Mouse (Mus musculus) c-Kit-positive CD71-positive TER-119-positive erythroid progenitor cells, embryonic 14.5 days (primary cell): ENCODE data around the gene Cttnbp2nl.

Source experiments
- DNase-seq: peaks from one replicate; pipeline ENCODE4 v3.0.0-alpha.2; 2013; ENCODE audit warnings: low spot score

The Cttnbp2nl gene

GRCm38 (mm10) chr3:105058627-105059513 is 5.9 kb upstream of the Cttnbp2nl start:
- peak; percentile 50 for DNase-seq

- no peak for DNase-seq
Observed at GRCm38 (mm10) chr3:105055666-105056065, 2.7 kb upstream of the Cttnbp2nl start.

- no peak for DNase-seq
Observed at GRCm38 (mm10) chr3:105054952-105055351, 2.0 kb upstream of the Cttnbp2nl start.

- DNase-seq = no peak
Observed at GRCm38 (mm10) chr3:105053698-105054001, 704 bp upstream of the Cttnbp2nl start.

GRCm38 (mm10) chr3:105052171-105052936 is 592 bp downstream of the Cttnbp2nl start:
- DNase-seq = no peak

- no peak for DNase-seq
Observed at GRCm38 (mm10) chr3:105051103-105051502, 1.8 kb downstream of the Cttnbp2nl start.

GRCm38 (mm10) chr3:105049848-105050247 is 3.1 kb downstream of the Cttnbp2nl start:
- no peak for DNase-seq

- DNase-seq = no peak
Observed at GRCm38 (mm10) chr3:105047616-105048015, 5.3 kb downstream of the Cttnbp2nl start.

GRCm38 (mm10) chr3:105046870-105047269 is 6.1 kb downstream of the Cttnbp2nl start:
- DNase-seq = no peak

GRCm38 (mm10) chr3:105043746-105044145 is 9.2 kb downstream of the Cttnbp2nl start:
- DNase-seq = no peak

- DNase-seq = no peak
Observed at GRCm38 (mm10) chr3:105040983-105041625, 11.8 kb downstream of the Cttnbp2nl start.

GRCm38 (mm10) chr3:105040002-105040401 is 12.9 kb downstream of the Cttnbp2nl start:
- no peak for DNase-seq

- no peak for DNase-seq
Observed at GRCm38 (mm10) chr3:105037240-105037770, 15.6 kb downstream of the Cttnbp2nl start.

- DNase-seq = no peak
Observed at GRCm38 (mm10) chr3:105036281-105036847, 16.6 kb downstream of the Cttnbp2nl start.

GRCm38 (mm10) chr3:105023371-105024005 is 29.5 kb downstream of the Cttnbp2nl start:
- no peak for DNase-seq

GRCm38 (mm10) chr3:105019826-105020692 is 32.9 kb downstream of the Cttnbp2nl start:
- DNase-seq = no peak

GRCm38 (mm10) chr3:105018783-105019105 is 34.2 kb downstream of the Cttnbp2nl start:
- DNase-seq = no peak

GRCm38 (mm10) chr3:105018085-105018782 is 34.7 kb downstream of the Cttnbp2nl start:
- DNase-seq = no peak

- DNase-seq = no peak
Observed at GRCm38 (mm10) chr3:105017314-105017713, 35.6 kb downstream of the Cttnbp2nl start.

- DNase-seq = no peak
Observed at GRCm38 (mm10) chr3:105016204-105016603, 36.7 kb downstream of the Cttnbp2nl start.
